Mouse (Mus musculus): ENCODE results near the gene Slc38a3. TPM values are rescaled to one million over a fixed set of nuclear protein-coding genes. Genes with fewer than 3 reads are reported as not detected.

Slc38a3 gene
- polyA plus RNA-seq, 1 experiment from 2014 or later, result 11.2 TPM

DNA sequence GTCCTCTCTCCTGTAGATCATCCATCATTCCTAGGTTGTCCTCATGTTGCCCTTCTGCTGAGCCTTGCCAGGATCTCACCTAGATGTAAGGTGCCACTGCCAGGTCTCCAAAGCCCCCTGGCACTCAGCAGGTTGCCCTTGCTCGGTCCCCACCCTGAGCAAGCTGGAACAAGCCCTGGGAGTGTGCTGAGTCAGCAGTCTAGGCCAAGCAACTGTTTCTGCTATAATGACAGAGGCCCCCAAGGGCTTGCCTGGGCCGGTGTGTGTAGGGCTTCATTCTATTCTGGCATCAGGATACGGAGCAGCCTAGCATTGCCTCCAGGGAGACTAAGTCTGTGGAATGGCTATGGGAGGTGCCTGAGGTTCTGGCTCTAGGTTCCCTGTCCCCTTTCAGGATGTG lies 8.6 kb downstream of the Slc38a3 start:
- Histone ChIP-seq H3K9me3 (ENCODE audit: control insufficient read depth, low read length) (no peaks in the 10 kb centered on the region), H3K4me3 (ENCODE audit: low read depth, low read length) (no peak overlapping the region), H3K9ac (ENCODE audit: low read length) (no peak overlapping the region), H3K27ac (ENCODE audit: low read depth, low read length) (no peak overlapping the region), H3K36me3 (ENCODE audit: control insufficient read depth, insufficient read depth, low read length) (no peaks in the 10 kb centered on the region), H3K27me3 (ENCODE audit: control insufficient read depth, insufficient read depth, low read length) (no peaks in the 10 kb centered on the region; the same call in 1 of the 2 replicates), H3K4me1 (ENCODE audit: control insufficient read depth, insufficient read depth, low read length) (peaks cover 12% of the 10 kb centered on the region), H3K4me2 (no peak overlapping the region)
- ATAC-seq (ENCODE audit: low FRiP score) (no peak), DNase-seq (ENCODE audit: low spot score, missing footprints) (no peak)
- WGBS, result 74% methylated on average over 3 of the region's 3 CpGs

DNA sequence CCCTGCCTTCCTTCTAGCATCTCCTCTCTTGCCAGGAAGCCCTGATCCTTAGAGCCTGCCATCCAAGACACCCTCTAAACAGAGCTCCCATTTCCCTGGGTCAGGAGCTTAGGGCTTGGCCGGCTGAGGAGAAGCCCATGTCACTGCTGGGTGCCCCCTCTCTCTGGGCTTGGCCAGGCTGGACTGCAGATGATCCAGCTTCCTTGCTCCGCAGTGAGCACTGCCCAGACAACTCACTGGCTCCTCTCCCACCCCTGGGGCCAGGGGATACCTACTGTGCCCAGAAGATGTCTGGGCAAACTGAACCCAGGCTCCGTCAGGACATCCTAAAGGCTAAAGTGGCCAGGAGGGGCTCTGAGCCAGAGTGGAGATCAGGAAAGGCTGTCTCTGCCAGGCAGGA lies 9.4 kb downstream of the Slc38a3 start:
- DNase-seq (ENCODE audit: low spot score, missing footprints) (no peak), ATAC-seq (ENCODE audit: low FRiP score) (no peak)
- Histone ChIP-seq H3K27ac (ENCODE audit: low read depth, low read length) (no peak overlapping the region), H3K9ac (ENCODE audit: low read length) (no peak overlapping the region), H3K4me1 (ENCODE audit: control insufficient read depth, insufficient read depth, low read length) (peaks cover 12% of the 10 kb centered on the region), H3K9me3 (ENCODE audit: control insufficient read depth, low read length) (no peaks in the 10 kb centered on the region), H3K4me3 (ENCODE audit: low read depth, low read length) (no peak overlapping the region), H3K36me3 (ENCODE audit: control insufficient read depth, insufficient read depth, low read length) (no peaks in the 10 kb centered on the region), H3K4me2 (no peak overlapping the region), H3K27me3 (ENCODE audit: control insufficient read depth, insufficient read depth, low read length) (no peaks in the 10 kb centered on the region; the same call in 1 of the 2 replicates)
- 85% methylated on average over 3 of the region's 3 CpGs for WGBS

DNA sequence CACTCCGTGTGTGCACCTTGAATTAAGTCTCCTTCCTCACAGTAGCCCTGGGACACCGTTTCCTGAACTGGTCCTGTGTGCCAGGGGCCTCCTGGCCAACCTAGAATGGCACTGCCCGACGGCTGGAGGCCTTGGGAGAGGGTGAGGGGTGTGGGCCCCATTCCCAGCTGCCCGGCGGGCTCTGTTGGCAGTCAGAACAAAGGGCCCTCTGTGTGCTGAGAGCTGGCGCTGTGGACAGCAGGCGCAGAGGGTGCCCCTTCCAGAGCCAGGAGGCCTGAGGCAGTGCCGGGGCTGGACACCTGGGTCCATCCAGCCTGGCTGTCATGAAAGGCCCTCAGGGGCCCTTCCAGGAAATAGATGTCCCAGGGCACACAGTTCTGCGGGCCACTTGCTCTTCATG lies 9.8 kb downstream of the Slc38a3 start:
- DNase-seq (ENCODE audit: low spot score, missing footprints) (no peak), ATAC-seq (ENCODE audit: low FRiP score) (no peak)
- H3K4me3 ChIP-seq (ENCODE audit: low read depth, low read length), result no peak overlapping the region
- no peaks in the 10 kb centered on the region for H3K27me3 ChIP-seq (ENCODE audit: control insufficient read depth, insufficient read depth, low read length)
- H3K9me3 ChIP-seq (ENCODE audit: control insufficient read depth, low read length), result no peaks in the 10 kb centered on the region
- no peak overlapping the region for H3K27ac ChIP-seq (ENCODE audit: low read depth, low read length)
- H3K4me1 ChIP-seq (ENCODE audit: control insufficient read depth, insufficient read depth, low read length), result peaks cover 12% of the 10 kb centered on the region
- H3K9ac ChIP-seq (ENCODE audit: low read length), result no peak overlapping the region
- no peaks in the 10 kb centered on the region for H3K36me3 ChIP-seq (ENCODE audit: control insufficient read depth, insufficient read depth, low read length)
- WGBS, result 89% methylated on average over 10 of the region's 10 CpGs
- no peak overlapping the region for H3K4me2 ChIP-seq

DNA sequence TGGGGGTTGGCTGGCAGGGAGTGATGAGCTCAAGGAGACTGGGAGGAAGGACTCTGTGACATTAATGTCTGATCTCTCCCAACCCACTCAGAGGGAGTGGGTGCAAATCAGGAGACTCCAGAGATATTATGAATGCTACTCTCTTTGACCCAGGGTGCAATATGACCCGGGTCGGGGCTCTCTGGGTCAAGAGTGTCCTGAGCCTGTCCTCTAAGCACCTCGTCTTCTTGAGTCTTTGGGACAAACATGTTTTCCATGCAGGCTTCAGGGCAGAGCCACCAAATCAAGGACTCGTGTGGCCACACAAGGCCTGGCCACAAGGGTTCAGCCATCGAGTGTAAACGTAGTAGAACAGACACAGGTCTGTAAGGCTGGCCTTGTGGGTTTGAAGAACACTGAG lies 11.2 kb downstream of the Slc38a3 start:
- no peak for ATAC-seq (ENCODE audit: low FRiP score)
- WGBS, result 90% methylated on average over 6 of the region's 6 CpGs

DNA sequence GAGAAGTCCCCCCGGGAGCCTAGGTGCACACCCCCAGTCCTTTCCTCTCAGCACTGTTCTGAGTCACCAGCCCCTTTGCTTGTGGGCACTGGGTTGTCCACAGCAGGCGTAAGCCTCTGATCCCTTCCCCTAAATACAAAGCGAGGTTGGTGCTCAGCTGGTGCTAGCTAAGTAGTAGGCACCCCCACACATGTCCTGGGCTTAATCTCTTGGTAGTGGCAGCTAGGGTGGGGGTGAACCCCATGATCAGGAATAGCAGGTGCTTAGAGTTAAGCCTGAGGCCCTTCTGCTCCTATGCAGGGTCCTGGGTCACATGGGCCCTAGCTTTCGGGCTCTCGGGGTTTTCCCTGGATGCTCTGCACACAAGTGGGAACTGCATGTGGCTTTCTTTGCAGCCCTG lies 12.2 kb downstream of the Slc38a3 start:
- WGBS, result 94% methylated on average over 5 of the region's 5 CpGs
- Histone ChIP-seq H3K4me2 (no peak overlapping the region), H3K27me3 (ENCODE audit: control insufficient read depth, insufficient read depth, low read length) (no peaks in the 10 kb centered on the region), H3K4me1 (ENCODE audit: control insufficient read depth, insufficient read depth, low read length) (no peaks in the 10 kb centered on the region), H3K9ac (ENCODE audit: low read length) (no peak overlapping the region), H3K9me3 (ENCODE audit: control insufficient read depth, low read length) (no peaks in the 10 kb centered on the region), H3K36me3 (ENCODE audit: control insufficient read depth, insufficient read depth, low read length) (no peaks in the 10 kb centered on the region), H3K27ac (ENCODE audit: low read depth, low read length) (no peak overlapping the region), H3K4me3 (ENCODE audit: low read depth, low read length) (no peak overlapping the region)
- DNase-seq (ENCODE audit: low spot score, missing footprints) (no peak), ATAC-seq (ENCODE audit: low FRiP score) (no peak)

More for the DNA sequence above, 11.2 kb downstream of the Slc38a3 start:
- no peak overlapping the region for H3K9ac ChIP-seq (ENCODE audit: low read length)
- no peaks in the 10 kb centered on the region for H3K36me3 ChIP-seq (ENCODE audit: control insufficient read depth, insufficient read depth, low read length)
- H3K9me3 ChIP-seq (ENCODE audit: control insufficient read depth, low read length), result no peaks in the 10 kb centered on the region
- peaks cover under 1% of the 10 kb centered on the region for H3K4me1 ChIP-seq (ENCODE audit: control insufficient read depth, insufficient read depth, low read length)
- H3K27me3 ChIP-seq (ENCODE audit: control insufficient read depth, insufficient read depth, low read length), result no peaks in the 10 kb centered on the region
- H3K4me3 ChIP-seq (ENCODE audit: low read depth, low read length), result no peak overlapping the region
- DNase-seq (ENCODE audit: low spot score, missing footprints), result no peak
- H3K4me2 ChIP-seq, result no peak overlapping the region
- H3K27ac ChIP-seq (ENCODE audit: low read depth, low read length), result no peak overlapping the region

DNA sequence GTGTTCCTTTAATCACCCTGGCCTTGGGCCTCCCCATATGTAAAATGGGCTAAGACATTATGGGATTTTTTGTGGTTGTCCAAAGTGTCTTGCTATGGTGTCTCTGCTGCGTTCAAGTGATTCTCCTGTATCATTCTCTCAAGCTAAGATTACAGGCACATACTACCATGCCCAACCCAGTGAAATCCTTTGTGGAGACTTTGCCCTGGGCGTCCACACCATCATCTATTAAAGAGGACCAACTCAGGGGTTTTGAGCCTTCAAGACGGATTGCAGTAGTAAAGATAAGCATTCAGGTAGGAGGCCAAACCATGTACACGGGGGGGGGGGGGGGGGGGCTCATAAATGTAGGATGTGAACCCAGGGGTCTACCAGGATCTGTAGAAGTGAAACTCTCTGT lies 14.7 kb downstream of the Slc38a3 start:
- no peak overlapping the region for H3K9ac ChIP-seq (ENCODE audit: low read length)
- 79% methylated on average over 4 of the region's 4 CpGs for WGBS
- ATAC-seq (ENCODE audit: low FRiP score), result no peak

DNA sequence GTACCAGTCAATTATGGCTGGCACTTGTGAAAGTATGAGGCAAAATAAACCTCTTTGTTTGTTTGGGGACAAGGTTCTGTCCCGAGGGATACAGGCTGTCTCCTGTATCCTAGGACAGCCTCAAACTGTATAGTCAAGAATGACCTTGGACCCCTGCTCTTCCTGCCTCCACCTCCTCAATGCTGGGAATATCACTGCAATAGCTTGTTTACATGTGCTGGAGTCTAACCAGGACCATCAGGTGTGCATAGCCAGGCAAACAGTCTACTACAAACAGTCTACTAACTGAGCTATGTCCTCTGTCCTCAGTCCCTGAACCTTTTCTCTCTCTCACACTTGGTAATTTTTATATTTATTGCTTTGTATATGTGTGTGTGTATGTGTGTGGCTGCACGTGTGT lies 15.9 kb downstream of the Slc38a3 start:
- Histone ChIP-seq H3K9ac (ENCODE audit: low read length) (no peak overlapping the region), H3K9me3 (ENCODE audit: control insufficient read depth, low read length) (no peaks in the 10 kb centered on the region), H3K4me1 (ENCODE audit: control insufficient read depth, insufficient read depth, low read length) (no peaks in the 10 kb centered on the region), H3K4me3 (ENCODE audit: low read depth, low read length) (no peak overlapping the region), H3K36me3 (ENCODE audit: control insufficient read depth, insufficient read depth, low read length) (no peaks in the 10 kb centered on the region), H3K27me3 (ENCODE audit: control insufficient read depth, insufficient read depth, low read length) (no peaks in the 10 kb centered on the region), H3K27ac (ENCODE audit: low read depth, low read length) (no peak overlapping the region), H3K4me2 (no peak overlapping the region)
- ATAC-seq (ENCODE audit: low FRiP score) (no peak), DNase-seq (ENCODE audit: low spot score, missing footprints) (no peak)
- 91% methylated on average over 2 of the region's 2 CpGs for WGBS

More for the DNA sequence above, 14.7 kb downstream of the Slc38a3 start:
- Histone ChIP-seq H3K4me1 (ENCODE audit: control insufficient read depth, insufficient read depth, low read length) (no peaks in the 10 kb centered on the region), H3K27ac (ENCODE audit: low read depth, low read length) (no peak overlapping the region), H3K4me3 (ENCODE audit: low read depth, low read length) (no peak overlapping the region), H3K27me3 (ENCODE audit: control insufficient read depth, insufficient read depth, low read length) (no peaks in the 10 kb centered on the region), H3K9me3 (ENCODE audit: control insufficient read depth, low read length) (no peaks in the 10 kb centered on the region), H3K36me3 (ENCODE audit: control insufficient read depth, insufficient read depth, low read length) (no peaks in the 10 kb centered on the region), H3K4me2 (no peak overlapping the region)
- no peak for DNase-seq (ENCODE audit: low spot score, missing footprints)

DNA sequence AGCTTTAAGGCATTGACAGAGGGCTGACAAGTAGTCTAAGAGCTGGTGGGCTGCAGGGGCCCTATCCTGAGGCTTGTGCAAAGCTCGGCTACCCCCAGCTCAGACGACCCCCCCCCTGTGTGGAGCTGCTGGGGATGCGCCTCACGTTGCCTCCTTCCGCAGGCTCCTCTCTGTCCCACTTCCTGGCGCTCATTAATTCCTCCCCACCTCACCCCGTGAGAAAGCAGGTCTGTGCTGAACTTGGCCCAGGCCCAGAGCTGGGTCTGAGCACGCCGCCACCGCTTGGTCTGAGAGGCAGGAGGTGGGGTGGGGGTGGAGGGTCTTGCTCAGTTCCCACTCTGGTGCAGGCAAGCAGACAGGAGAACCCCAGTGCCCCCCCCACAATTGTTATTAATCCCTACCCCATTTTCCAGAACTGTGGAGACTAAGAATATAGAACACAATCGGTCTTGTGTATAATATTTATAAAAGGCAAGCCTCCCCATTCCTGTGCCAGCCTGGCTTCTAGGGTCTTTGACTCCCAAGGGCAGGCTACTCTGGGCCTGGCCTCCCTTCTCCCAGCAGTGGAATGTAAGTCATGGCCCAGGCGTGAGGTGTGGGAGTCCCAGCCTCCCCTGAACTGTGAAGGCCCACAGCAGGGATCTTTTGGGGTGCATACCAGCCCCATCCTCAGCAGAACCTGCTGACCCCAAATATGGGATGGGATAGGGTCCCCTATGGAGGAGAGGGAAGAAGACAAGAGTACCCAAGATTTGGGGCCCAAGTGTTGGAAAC lies 18.4 kb downstream of the Slc38a3 start:
- Histone ChIP-seq H3K4me1 (ENCODE audit: control insufficient read depth, insufficient read depth, low read length) (no peaks in the 10 kb centered on the region), H3K36me3 (ENCODE audit: control insufficient read depth, insufficient read depth, low read length) (no peaks in the 10 kb centered on the region), H3K27ac (ENCODE audit: low read depth, low read length) (no peak overlapping the region), H3K9ac (ENCODE audit: low read length) (peak overlapping the region; percentile 9; the same call in 1 of the 2 replicates), H3K4me3 (ENCODE audit: low read depth, low read length) (no peak overlapping the region), H3K27me3 (ENCODE audit: control insufficient read depth, insufficient read depth, low read length) (no peaks in the 10 kb centered on the region), H3K4me2 (no peak overlapping the region), H3K9me3 (ENCODE audit: control insufficient read depth, low read length) (no peaks in the 10 kb centered on the region)
- DNase-seq (ENCODE audit: low spot score, missing footprints), result no peak
- ATAC-seq (ENCODE audit: low FRiP score), result peak; percentile 62; the same call in 1 of the 2 replicates
- 45% methylated on average over 12 of the region's 12 CpGs for WGBS

DNA sequence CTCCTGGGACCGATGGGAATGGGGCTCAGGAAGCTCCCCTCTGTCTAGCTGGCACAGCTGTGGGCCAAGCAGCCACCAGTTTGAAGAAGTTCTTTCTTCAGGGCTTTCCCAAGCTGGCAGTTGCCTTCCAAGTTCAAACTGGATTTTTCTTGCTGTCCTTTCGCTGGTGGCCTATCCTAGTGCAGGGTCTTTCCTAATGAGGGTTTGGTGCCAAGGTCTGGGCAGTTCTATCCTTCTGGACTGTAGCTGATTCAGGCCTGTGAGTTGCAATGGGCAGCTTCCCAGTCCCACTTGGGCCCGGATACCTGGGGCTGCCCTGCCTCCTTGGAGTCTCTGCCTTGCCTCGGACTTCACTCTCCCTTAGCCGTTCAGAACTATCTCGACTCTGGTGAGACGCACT lies 19.1 kb downstream of the Slc38a3 start:
- H3K9ac ChIP-seq (ENCODE audit: low read length), result no peak overlapping the region
- no peak overlapping the region for H3K4me2 ChIP-seq
- DNase-seq (ENCODE audit: low spot score, missing footprints), result no peak
- H3K4me1 ChIP-seq (ENCODE audit: control insufficient read depth, insufficient read depth, low read length), result peaks cover 3% of the 10 kb centered on the region; the same call in 1 of the 2 replicates
- no peaks in the 10 kb centered on the region for H3K9me3 ChIP-seq (ENCODE audit: control insufficient read depth, low read length)
- no peak overlapping the region for H3K27ac ChIP-seq (ENCODE audit: low read depth, low read length)
- H3K4me3 ChIP-seq (ENCODE audit: low read depth, low read length), result no peak overlapping the region
- WGBS, result 74% methylated on average over 7 of the region's 7 CpGs
- no peaks in the 10 kb centered on the region for H3K36me3 ChIP-seq (ENCODE audit: control insufficient read depth, insufficient read depth, low read length)
- ATAC-seq (ENCODE audit: low FRiP score), result no peak
- no peaks in the 10 kb centered on the region for H3K27me3 ChIP-seq (ENCODE audit: control insufficient read depth, insufficient read depth, low read length)
